Mouse (Mus musculus) right cerebral cortex, adult 2 months (tissue): Measurements from ENCODE around the gene Fam185a.

Experiments
- DNase-seq, 2 experiments: peaks; one replicate each; pipeline ENCODE4 v3.0.0; 2021 to 2022; ENCODE audit warnings: low spot score in 2 of 2

Fam185a gene

DNA sequence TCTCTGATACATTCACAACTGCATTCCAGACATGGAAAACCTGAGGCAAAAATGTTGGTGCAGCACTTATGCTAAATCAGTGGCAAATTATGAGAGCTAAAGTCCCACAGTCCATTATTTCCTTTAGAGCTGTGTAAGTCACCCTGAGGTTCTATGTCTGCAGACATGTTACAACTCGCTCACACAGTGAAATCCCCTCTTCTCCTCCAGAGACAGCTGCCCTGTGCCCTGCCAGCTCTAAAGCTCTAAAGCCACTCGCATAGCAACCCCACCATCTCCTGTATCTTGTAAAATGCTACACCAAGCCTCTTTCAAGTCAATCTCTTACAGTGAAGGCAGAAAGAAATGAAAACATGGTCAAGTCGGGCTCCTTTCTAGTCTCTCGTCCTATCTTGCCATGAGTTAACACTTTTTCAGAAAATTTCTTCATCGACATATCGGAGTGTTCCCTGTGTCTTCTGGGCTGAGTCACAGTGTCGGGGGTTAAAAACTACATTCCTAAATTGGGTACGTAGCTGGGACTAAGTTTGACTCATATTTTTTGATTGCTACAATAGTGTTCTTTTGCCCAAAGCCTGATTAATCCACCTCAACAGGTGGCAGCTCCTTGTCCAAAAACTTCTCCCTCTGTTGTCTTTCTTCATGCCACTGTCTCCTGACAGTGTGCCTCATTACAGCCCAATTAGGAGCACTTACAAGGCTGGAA, 68.7 kb downstream of the Fam185a start:
- no peak for DNase-seq

DNA sequence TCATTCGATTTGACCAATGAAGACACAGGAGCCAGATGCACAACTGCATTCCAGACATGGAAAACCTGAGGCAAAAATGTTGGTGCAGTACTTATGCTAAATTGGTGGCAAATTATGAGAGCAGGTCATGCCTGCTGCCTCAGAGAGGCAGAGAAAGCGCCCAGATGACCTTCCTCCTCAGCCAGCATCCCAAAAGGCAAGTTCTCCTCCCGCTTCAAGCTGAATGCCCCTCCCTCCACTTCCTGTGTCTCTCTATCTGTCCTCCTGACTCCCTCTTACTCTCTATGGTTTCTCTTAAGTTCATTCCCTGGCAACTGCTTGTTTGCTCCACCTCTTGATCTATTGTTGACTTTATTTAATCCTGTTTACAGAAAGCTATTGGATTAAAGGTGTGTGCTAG, 70.0 kb downstream of the Fam185a start:
- no peak for DNase-seq

- no peak for DNase-seq
Observed at GRCm38 (mm10) chr5:21496321-21496720, 71.6 kb downstream of the Fam185a start.

- no peak for DNase-seq
Observed at GRCm38 (mm10) chr5:21496881-21497280, 72.1 kb downstream of the Fam185a start.

DNA sequence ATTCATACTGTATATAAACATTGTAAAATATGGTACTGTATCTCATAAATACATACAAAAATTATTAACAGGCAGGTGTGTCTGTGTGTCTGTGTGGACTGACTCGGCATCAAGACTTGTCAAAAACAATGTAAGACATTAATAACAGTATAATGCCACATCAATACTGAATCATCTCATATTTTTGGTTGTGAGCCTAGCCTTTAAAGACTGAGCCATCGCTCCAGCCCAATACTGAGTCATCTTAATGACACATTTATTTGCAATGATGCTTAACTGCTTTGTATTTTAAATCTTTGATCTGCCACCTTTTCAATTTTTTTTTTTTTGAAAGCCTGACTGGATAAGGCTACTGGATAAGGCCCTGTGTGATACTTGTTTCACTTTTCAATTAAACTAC, 73.7 kb downstream of the Fam185a start:
- no peak for DNase-seq

GRCm38 (mm10) chr5:21498925-21499324, 74.2 kb downstream of the Fam185a start:
- DNase-seq: no peak

GRCm38 (mm10) chr5:21500133-21500532, 75.4 kb downstream of the Fam185a start:
- no peak for DNase-seq

DNA sequence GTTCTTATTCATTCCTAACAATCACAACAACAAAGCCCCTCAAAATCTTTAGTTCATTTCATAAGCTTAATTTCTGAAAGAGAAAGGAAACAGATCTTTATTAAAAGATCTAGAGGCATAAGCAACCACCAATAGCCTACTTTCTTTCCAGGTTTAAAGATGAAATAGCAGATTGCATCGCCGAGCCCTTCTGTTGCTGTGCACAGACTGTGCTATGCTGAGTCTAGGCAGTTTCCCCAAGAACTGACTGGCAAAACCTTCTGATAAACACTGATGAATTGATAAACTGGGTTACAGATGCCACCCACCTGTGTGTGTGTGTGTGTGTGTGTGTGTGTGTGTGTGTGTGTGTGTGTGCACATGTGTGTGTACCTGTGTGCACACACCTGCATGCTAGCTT, 76.2 kb downstream of the Fam185a start:
- no peak for DNase-seq

DNA sequence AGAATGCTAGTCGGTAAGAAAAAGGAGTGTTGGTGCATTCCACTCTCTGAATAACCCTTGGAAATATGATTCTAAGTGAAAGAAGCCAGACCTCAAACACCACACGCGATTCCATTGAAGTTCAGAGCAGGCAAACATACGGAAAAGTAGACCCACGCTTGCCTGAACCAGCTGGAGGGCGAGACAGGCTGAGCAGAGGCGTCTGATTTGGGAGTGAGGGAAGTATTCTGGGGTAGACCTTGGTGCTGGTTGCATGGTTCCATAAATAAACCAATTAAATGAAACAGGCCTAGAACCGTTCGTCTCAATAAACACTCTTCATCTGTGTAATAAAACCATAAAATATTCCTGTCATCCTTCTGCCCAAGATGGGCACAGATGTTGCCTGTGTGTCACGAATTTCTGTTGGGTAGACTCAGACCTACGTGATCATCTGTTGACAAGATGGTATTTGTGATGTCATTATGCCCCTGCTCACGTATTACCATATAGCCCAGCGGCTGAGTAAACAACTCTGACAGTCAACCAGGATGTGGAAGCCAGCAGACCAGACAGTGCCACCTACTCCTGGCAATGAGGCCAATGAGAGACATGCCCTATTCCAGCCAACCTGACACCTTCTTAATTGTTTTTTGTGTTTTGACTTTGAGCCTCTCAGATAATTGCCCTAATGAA, 78.3 kb downstream of the Fam185a start:
- DNase-seq: peak; percentile 42 to 53

GRCm38 (mm10) chr5:21505159-21505558, 80.4 kb downstream of the Fam185a start:
- DNase-seq: no peak

GRCm38 (mm10) chr5:21506887-21507286, 82.1 kb downstream of the Fam185a start:
- no peak for DNase-seq

DNA sequence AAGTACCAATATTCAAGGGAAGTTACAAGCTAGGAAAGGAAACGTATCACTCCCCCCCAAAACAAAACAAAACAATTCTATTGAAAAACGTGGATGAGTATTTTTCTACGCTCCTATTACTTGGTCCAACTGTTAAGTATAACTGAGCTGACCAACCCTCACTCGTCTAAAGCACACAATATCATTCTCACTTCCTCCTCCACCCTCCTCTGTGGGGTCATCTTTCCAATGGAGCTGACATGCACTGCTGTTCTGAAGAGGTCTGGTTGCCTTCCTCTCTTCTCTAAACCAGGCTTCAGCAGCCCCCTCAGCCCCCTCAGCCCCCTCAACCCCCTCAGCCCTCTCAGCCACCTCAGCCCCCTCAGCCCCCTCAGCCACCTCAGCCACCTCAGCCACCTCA, 85.0 kb downstream of the Fam185a start:
- DNase-seq: no peak

GRCm38 (mm10) chr5:21513363-21513762, 88.6 kb downstream of the Fam185a start:
- DNase-seq: no peak

- no peak for DNase-seq
Observed at GRCm38 (mm10) chr5:21517562-21517961, 92.8 kb downstream of the Fam185a start.

- no peak for DNase-seq
Observed at GRCm38 (mm10) chr5:21518207-21518606, 93.4 kb downstream of the Fam185a start.

- DNase-seq: no peak
Observed at GRCm38 (mm10) chr5:21519166-21519565, 94.4 kb downstream of the Fam185a start.

DNA sequence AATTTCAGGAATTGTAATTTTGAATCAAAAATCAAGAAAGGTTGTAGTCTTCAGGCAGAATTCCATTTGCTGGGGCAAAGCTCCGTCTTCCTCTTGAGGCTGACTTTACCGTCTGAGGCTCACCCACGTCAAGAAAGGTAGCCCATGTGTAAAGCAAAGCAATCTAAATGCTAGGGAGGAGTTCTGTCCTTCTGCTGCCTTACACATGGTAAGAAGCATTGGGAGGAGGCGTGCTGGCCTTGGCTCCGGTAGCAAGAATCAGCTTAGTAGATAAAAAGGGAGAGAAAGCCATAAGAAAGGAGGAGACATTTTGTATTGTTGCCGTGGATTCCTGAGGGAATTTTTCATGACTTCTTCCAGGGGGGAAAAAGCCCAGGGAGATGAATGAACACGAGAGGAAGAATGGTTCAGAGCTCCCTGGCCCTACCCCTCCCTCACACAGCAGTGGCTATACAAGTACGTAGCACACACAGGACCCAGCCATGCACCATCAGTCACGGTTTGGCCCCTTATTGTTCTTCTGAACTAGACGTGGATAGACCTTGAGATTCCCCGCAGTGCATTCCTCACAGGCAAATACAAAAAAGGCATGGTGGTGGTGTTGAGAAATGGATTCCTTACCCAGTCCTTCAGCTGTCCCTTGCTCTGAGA, 102.2 kb downstream of the Fam185a start:
- DNase-seq: no peak

GRCm38 (mm10) chr5:21527488-21527911, 102.7 kb downstream of the Fam185a start:
- DNase-seq: no peak

GRCm38 (mm10) chr5:21528068-21528842, 103.5 kb downstream of the Fam185a start:
- no peak for DNase-seq

DNA sequence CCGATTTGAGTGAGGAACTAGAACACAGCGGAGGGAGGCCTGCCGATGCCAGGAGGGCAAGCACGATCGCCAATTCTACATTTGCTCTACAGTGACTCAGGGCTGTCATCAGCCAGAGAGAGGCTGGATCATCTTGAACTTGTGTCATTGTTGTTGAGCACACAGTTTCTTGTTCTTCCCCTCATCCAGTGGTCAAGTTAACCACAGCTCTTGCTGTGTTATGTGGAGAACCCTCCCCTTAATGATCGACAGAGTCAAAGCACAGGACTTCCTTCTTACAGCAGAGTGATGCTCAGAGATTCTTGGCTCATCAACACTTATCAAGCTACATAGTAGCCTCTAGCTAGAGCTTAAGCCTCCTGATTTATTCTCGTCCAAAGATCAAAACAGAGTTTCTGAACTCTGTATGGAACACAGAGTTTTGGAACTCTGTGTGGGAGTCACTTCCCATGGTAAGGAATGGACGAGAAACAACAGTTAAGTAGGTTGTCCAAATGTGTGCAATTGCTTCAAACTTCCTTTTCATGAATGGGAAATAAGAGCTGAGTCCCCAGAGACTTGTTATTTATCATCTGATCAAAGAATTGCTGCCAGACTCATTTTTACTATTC, 104.5 kb downstream of the Fam185a start:
- no peak for DNase-seq
